In genomic region chrX:133743446-133743845, GRCm38 (mm10) we compare ENCODE assay signal across 17 mouse cellular contexts. TPM values are rescaled to one million over a fixed set of nuclear protein-coding genes. Genes with fewer than 3 reads are reported as not detected.
"Had no signal": no experiment of that assay in that cellular context is flagged by ENCODE, and none has a peak within 500 bp of the region (broad histone marks: within the 10 kb centered on the region; RNA-seq: fewer than 3 reads in every experiment).

No protein-coding gene starts in this region.

- H3K4me3 ChIP-seq: neural tube, embryonic 13.5 days; neural tube, embryonic 15.5 days; stomach, embryonic 15.5 days had no signal

- H3K36me3 ChIP-seq: neural tube, embryonic 13.5 days; neural tube, embryonic 15.5 days; stomach, embryonic 15.5 days had no signal

- H3K4me2 ChIP-seq: neural tube, embryonic 13.5 days; neural tube, embryonic 15.5 days; stomach, embryonic 15.5 days had no signal

- H3K27me3 ChIP-seq: neural tube, embryonic 13.5 days; neural tube, embryonic 15.5 days; stomach, embryonic 15.5 days had no signal

- DNase-seq: retina, postnatal 1 day; right cerebral cortex, adult 18-20 months; right cerebral cortex, postnatal 14 days; right cerebral cortex, postnatal 25 days; right cerebral cortex, postnatal 4 days; spleen, adult 18-20 months; thymus, adult 18-20 months; thymus, adult 2 months; thymus, postnatal 14 days; thymus, postnatal 25 days; thymus, postnatal 36 days; thymus, postnatal 4 days had no signal

- H3K4me1 ChIP-seq: neural tube, embryonic 13.5 days; neural tube, embryonic 15.5 days; stomach, embryonic 15.5 days had no signal

- H3K9me3 ChIP-seq: neural tube, embryonic 13.5 days; neural tube, embryonic 15.5 days; stomach, embryonic 15.5 days had no signal

- H3K9ac ChIP-seq: neural tube, embryonic 13.5 days; neural tube, embryonic 15.5 days; stomach, embryonic 15.5 days had no signal

- H3K27ac ChIP-seq: neural tube, embryonic 13.5 days; neural tube, embryonic 15.5 days; stomach, embryonic 15.5 days; stomach, postnatal 0 days had no signal

RNA-seq across cellular contexts. Expression of gene Pcdh19, which starts 54.7 kb away (rescaled TPM):
- total RNA-seq: neutrophil, adult 5-6 weeks had no signal
